Mouse (Mus musculus) naive thymus-derived CD4-positive, alpha-beta T cell, adult 2 months (primary cell): ENCODE data around the gene Ppp2r5d.

Source experiments
- DNase-seq: peaks from one replicate; pipeline ENCODE4 v3.0.0-alpha.2; 2011; ENCODE audit warnings: low read depth

Gene Ppp2r5d

GRCm38 (mm10) chr17:46645561-46646321, 59.2 kb downstream of the Ppp2r5d start, which contains the start of the genes Klc4 and Mrpl2:
Gene Klc4 (minus strand): TSS chr17:46646022.
Gene Mrpl2 (plus strand): TSS chr17:46646229.
- peak; percentile 99 for DNase-seq

GRCm38 (mm10) chr17:46644916-46645475, 59.9 kb downstream of the Ppp2r5d start:
- no peak for DNase-seq

DNA sequence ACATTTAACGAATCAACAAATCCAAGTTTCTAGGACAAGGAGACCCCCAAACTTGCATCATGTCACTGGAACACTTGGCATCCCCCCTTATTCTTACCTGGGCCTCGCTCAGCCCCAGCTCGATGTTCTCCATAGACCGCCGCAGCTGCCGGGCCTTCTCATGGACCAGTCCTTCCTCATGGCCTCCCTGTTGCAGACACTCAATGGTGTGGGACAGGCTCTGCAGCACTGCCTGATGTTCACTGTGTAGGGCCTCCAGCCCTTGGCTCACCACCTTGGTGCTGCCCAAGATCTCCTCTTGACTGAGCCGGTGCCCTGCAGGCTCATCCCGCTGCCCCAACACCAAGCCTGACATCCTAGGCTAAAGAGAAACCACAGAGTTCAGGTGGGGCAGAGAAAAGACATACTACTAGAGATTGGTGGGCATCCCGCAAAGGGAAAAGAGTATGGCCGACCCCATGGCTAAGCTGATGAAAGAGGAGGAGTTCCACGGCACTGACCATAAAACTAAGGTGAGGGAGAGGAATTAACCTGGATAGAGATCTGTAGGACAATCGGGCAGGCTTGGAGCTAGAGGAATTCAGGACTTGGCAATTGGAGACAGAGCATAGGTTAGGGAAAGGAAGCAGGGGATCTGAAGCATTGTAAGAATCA, 60.6 kb downstream of the Ppp2r5d start:
- DNase-seq: no peak

DNA sequence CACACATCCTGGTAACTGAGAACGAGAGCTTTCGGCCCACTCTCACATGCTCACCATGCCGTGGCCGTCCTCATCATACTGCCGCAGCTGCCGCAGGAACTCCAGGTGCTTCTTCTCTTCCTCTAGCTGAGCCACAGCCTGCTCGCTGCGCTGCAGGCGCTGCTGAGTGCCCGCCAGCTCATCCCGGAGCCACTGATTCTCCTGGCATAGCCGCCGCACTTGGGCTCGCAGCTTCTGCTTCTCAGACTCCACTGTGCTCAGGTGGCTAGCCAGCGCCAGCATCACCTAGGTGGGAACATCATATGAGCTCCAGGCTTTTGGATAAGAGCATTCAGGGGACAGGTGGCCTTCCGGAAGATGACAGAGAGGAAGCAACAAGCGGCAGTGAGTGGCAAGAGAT, 62.9 kb downstream of the Ppp2r5d start:
- no peak for DNase-seq

DNA sequence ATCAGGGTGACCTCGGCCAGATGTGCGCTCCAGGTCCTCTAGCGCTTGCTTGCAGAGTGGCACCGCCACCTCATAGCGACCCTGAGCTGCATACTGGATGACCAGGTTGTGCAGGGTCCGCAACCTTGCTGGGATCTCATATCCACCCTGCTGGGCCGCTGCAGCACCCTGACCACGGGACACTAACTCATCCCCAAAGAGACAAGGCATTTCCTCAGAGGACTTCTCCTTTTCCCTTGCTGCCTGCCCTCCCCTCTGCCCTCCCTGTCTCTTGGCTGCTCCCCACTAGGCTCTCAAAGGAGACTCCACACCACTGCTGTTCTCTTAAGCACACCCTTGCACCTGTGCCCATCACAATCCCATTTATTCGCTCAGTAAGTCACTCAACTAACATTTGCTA, 65.0 kb downstream of the Ppp2r5d start:
- DNase-seq: no peak

DNA sequence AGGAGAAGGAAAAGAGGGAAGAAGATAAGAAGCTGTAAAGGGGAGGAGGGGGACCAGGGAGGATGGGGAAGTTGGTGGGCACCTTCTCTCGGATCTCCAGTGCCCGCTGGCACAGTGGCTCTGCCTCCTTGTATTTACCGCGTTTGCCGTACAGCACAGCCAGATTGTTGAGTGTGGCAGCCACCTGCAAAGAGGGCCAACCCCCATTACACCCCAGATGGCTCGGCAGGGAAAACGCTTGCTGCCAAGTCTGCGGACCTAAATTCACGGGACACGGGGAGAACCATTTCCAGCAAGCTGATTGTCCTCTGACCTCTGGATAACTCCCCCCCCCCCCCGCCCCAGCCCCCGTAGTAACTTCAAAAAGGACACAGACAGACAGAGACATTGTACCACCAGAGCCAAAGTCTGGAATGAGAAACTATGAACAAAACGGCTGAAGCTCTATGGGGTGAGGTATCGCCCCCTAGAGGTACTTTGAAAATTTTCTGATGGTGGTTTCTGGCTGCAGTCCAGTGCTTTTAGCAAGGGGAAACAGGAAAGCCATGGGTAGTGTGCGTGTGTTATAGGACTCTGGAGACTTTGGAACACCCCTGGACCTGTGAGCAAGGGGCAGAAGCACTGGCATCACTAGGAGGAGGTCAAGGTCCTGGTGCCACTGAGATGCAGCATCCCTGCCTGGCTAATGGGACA, 67.9 kb downstream of the Ppp2r5d start:
- peak; percentile 80 for DNase-seq
